Mouse (Mus musculus) cerebellum, postnatal 14 days (tissue): ENCODE data around the gene Cacna1d.

ENCODE experiments used
- DNase-seq, 2 experiments: peaks; one replicate each; pipeline ENCODE4 v3.0.0; 2021; ENCODE audit warnings: mixed read lengths in 2 of 2

Gene Cacna1d

DNA sequence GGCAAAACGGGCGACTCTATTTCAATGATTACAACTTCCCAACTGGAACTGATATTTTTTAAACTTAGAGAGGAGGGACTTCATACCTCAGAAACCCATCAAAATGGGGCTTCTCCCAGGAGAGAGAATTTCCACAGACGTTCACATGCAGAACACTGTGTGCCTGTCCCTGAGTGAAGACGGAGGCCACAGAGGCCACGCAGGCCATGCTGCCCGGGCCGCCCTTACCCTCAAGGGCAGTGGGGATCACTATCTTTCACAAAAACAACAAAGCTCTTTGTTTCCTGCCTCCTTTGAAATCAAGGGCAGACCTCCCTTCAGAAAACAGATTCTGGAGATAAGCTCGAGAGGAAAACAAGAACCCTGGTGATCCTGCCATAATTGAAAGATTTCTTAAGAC, 164.2 kb downstream of the Cacna1d start:
- DNase-seq = no peak

DNA sequence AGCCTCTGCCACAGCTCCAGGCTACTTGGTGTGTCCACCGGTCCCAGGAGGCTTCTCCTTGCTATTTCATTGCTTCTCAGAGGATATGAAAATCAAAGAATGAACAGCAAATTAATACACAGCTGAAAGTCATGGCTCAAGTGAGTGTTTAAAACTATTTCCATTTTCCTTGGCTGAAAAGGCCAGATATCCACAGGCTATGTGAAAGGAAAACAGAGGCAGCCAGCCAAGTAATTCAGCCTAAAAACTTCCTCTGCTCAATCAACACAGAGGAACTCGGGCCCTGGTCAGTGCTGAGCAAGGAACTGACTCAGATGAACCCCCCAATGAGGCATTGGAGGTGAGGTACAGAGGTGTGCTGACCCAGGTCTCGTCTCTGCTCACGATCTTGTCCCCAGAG, 165.0 kb downstream of the Cacna1d start:
- no peak for DNase-seq

DNA sequence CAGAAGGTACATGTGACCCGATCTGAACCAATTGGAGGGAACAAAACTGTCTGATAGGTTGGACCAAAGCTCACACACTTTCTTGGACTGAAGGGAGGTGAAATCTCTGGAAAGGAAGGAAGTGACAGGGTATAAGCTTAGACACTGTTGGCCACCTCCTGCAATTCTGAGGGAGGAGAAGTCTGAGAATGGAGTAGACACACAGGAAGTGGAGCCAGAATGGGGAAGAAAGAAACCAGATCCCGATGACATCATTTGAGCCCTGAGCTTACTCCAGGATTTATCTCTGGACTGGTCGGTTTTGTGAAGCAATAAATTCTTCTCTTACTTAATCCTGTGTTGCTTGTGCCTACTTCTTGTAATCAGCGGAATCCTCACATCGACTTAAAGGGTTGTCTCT, 166.3 kb downstream of the Cacna1d start:
- DNase-seq = no peak

DNA sequence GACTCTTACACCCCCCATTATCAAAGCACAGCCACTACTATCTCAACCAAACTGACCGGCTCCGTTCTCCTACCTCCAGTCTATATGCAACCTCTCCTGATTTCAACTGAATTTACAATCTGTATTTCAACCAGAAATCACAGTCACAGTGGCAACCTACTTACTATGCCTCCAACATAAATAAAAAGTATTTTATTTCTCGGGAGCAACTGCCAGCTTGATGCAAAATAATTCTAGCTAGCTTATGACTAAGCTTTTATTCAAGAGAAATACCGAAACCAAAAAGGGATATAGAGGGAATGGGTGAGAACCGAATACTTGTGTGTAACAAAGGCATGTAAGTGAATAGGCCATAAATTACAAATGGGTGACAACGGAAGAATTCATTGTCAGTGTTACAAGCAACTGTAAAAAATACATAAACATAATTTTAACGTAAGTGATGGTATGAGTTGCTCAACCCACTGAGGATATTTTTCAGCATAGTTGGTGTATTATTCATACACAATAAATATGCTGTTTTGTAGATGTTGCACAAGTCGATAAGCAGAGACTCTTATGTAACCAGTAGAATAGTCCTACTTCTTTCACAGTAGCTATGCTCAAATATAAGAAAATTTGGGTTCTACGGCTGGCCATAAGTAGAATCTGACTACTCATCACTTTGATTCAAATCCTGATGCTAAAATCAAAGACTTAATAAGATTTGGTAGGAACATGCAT, 172.4 kb downstream of the Cacna1d start:
- DNase-seq = no peak

DNA sequence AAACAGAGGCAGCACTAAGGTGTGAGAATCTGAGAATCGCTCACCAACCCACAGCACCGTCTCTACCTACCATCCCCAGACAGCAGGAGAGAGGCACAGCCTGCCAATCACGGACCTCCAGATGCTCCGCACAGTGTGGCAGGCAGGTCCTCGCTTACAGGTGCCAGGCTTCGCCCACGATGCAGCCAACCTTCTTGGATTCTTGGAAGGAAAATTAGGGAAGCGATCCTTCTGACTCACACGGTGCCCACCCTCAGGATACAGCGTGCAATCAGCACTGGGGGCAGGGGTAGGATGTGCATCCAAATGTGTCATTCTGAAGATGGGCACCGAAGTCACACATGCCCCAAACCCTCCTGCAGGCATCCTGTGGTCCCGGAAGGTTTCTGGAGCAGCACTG, 173.0 kb downstream of the Cacna1d start:
- peak; percentile 72 to 83 for DNase-seq

DNA sequence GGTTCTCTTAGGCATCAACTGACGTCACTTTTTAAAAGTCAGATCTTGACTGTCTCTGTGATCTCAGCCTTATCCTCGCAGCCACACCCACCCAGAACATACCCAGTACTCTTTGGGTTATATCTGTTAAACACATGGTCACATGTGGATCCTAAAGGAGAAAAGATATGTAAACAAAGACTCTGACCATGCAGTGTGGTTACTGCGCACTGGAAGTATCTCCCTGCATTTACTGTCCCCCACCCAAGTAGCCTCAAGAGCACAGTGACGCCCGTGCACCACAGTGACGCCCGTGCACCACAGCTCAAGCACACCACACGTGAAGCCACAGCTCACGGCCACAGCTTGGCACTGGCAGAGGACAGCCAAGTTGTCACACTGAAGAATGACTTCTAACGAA, 173.6 kb downstream of the Cacna1d start:
- DNase-seq = no peak

DNA sequence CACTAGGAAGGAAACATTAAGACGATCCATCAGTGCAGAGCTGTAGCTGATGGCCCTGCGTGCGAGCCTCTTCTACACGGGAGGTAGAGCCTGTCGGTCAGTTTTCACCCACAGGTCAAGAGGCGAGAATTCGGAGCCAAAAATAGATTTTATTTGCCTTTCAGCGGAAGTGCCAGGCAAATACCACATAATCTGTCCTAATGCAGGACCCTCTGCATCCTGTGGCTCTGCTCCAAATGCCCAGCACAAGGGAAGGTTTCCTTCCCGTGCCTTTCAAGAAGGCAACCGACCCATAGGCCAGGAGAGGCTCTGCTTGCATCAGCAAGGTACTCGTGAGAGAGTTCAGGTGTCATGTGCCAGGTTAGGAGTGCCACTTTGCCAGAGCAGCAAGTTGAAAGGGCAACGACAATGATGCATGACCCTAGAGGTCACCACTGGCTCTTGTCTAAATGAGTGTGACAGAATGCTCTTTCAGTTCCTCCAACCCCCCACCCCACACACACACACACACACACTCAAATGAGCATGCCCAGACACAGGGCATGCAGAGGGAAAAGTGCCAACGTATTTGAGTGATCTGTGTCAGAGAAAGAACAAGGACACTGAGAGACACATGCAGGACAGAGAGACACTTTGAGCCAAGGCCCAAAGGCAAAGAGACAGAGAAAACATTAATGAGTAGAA, 179.9 kb downstream of the Cacna1d start:
- DNase-seq = no peak

DNA sequence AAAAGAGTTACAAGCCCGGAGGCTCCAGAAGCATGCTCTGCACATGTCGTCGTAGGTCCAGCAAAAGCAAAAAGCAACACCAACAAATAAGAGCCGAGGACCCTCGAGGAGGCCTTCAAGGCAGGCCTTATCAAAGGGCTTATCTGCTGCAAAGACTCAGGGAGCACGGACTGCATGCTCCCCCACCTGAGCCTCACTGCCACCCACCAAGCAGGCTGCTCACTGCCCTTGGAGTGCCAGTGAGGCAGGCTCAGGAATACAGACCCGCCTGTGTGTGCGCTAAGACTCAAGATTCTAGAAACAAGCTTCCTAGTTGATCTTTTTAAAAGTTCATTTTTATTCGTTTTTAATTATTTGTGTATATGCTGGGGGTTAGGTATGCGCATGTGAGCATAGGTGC, 181.0 kb downstream of the Cacna1d start:
- no peak for DNase-seq

DNA sequence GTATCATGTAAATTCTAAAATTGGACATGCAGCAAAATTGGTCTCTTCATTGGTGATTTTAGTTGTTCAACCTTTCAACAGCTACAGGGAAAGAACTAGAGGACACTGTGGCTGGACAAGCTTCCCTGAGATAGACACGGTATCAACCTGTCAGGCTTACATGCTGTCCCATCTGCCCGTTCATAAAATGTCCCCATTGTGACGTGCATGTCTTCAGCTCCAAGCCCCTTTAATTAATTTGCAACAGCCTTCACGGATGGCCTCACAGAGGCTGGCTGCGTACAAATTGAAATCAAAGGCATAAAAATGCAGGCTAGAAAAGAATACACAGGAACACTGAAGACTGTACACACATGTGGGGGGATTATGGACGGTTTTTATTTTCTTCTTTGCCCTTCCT, 185.0 kb downstream of the Cacna1d start:
- DNase-seq = no peak

DNA sequence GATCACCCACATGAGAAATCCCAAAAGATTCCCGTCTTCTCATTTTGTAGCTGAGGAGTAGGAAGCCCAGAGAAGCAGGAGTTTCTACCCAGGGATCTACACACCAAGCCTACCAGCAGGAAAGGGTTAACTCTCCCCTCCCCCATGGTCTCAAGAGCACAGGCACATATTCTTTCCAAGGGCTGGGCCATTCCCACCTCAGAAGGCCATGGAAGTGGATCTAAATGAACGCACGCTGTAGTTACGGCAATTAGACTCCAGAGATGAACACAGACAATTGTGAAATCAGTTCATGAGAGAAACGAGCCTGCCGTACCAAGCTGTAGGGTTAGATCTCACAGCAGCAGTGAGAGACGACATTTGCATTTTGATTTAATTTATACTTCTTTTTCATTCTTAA, 191.3 kb downstream of the Cacna1d start:
- no peak for DNase-seq

DNA sequence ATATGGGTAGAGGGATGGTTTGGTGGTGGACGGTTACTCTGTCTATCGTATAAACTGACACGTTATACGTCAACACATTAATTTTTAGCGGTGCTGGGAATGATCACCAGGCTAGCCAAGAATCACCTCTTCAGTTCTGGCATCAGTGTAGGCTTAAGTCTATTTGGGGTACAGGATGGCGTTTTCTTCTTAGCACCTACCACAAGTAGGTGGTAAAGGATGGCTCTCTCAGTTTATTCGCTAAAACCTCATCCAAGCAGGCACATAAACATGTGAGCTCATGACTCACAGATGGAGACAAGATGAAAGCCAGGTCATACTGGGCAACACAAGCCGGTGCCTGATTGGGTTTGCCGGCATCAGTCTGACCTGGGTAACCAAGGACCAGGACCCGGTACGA, 193.8 kb downstream of the Cacna1d start:
- DNase-seq = no peak

DNA sequence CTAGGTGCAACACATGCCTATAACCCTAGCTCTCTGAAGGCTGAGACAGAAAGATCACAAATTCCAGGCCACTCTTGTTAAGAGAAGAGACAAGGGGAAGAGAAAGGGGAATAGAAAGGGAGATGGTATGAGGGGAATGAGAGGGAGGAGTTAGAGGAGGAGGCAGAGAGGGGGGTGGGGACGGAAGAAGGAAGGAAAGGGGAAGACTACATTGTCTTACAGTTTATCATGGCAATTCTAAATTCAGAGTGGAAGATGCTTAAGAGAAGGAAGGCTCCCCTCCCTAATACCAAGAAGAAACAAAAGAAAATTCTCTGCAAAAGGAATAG, 199.2 kb downstream of the Cacna1d start:
- DNase-seq = no peak

DNA sequence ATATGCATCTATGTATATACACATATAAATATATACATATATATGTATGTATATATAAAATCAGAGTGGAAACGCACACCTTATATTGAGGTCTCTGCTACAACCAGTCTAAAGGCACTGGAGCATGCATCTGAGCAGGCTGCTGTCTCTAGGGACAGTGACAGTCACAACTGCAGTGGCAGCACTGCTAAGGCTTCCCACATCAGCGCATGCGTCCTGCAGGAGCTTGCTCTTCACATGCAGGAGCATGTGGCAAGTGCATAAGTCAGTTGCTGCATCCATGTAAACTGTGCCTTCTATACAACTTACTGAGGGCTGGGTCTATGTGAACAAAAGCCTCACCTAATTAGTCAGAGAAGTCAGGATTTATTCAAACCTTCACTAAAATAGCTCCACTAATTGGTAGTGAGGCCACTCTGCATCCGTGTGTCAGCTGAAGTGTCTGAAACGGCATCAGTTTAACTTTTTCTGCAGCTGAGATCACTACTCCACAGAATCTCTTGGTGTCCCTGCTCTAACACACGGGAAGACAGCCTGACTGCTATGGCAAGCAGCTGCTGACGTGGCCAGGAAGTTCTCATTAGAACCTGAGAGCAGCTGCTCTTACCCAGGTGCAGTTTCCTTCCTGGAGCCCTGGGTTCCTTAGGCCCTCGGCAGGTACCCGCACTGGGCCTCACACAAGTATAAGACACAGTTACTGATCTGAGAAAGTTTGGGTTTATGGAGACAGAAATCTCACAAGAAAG, 199.7 kb downstream of the Cacna1d start:
- no peak for DNase-seq

DNA sequence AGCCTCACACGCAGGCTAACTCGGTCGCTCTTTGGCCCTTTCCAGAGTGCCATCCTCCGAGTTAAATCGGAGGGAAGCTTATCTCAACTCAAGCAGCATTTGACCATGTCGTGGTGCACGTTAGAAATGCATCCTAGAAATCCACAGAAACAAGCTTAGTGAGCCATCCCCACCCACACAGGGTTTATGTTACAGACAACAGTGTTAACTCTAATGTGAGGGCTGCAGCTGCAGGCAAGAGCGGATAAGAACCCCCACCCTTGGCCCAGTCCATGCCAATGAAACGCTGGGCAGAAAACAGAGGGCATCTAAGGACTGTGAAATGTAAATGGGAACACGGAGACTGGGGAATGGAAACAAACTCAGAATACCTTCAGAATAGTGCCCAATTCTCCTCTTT, 206.8 kb downstream of the Cacna1d start:
- DNase-seq = peak in 1 of 2 experiments; percentile 36

DNA sequence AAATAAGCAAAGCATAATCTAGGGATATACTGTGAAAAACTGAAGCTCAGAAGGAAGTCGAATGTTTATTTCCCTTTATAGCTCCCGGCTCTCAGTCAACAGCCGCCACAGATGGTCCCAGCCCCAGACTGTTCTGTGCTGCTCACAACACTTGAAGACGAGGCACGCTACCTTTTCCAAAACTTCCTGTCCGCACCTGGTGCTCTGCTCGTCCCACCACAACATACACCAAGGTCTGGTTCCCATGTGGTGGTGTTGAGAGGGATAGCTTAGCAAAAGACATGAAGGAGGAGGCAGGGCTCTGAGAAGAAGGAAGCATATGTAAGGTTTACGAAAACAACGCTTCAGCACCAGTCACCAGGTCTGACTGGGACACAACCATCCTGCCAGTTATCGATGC, 207.2 kb downstream of the Cacna1d start:
- DNase-seq = peak in 1 of 2 experiments; percentile 40

DNA sequence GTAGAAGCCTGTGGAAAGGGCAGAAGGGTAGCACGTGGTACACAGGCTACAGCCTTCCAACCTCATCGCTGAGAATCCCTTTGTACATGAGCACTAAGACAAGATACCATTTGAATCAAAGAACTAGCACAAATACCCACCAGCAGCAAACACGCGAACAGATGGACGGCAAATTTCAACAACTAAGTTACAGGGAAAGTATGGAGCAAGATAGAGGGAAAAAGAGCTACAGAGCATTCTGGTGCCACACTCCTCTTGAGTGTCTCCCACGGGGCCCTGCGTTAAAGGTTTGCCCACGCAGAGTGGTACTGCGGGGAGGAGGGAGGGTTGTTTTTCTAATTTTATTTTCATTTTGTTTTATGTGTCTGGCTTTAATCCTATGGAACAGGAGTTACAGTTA, 215.7 kb downstream of the Cacna1d start:
- DNase-seq = no peak

DNA sequence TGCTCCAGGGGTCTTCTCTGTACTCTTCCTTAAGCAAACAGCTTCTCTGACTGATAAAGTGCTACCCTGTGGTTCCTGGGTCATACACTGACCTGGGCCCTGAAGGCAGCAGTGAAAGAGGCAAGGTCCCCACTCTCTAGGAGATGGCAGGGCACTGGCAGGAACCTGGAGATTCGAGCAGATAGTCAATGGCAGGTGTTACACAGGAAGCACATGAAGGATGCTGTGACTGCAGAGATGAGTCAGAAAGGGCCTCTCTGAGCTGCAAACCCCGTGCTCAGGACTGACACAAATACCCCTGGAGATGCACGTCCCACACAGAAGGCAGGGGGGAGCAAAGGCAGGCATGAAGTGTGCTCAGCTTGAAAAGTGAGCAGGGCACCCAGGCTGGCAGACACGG, 218.3 kb downstream of the Cacna1d start:
- DNase-seq = no peak

DNA sequence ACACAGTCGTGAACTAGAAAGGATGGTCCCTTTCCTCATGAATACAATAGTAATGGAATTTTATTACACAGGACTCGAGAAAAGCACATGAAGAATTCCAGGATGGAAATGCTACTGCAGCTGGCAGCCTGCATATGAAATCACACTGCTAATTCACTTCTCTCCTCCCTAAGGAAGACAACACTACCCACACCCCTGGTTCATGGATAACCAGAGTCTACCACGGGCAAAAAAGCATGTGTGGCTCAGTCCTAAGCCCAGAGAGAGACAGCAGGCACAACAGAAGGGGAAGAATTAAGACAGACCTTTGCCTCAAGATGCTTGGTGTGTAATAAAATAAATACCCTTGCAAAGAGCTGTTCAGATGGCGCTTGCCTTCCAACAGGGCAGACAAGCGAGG, 218.7 kb downstream of the Cacna1d start:
- no peak for DNase-seq

DNA sequence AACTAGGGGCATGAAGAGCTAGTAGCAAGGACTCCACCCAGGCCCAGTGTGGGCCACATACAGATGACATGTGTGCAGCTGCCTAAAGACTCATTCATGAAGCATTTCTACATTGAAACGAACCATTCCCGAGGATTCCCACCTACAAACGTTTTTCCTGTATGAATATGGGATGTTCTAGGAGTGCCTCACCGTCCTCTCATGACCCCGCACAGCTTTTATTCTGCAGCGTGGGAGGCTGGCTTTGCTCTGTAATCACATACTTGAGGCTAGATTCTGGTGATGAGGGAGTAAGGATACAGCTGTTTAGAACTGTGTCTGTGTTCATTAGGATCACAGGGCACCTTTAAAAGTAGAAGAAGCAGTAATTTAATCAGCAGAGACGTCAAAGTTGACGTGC, 219.4 kb downstream of the Cacna1d start:
- no peak for DNase-seq

DNA sequence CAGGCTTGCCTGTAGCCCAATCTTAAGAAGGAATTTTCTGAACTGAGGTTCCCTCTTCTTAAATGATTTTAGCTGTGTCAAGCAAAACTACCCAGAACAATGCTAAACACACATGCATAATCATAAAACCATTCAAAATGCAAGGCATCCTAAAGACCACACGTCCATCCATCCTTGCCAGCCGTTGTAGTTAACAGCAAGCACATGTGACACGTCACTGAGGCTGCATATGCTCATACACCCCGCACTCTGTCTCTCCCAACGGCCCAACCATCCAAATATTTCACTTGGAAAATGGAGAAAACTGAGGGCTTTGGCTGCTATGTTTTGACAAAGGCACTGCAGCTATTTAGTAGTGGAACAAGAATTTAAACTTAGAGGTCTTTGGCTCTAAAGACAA, 220.9 kb downstream of the Cacna1d start:
- DNase-seq = no peak

DNA sequence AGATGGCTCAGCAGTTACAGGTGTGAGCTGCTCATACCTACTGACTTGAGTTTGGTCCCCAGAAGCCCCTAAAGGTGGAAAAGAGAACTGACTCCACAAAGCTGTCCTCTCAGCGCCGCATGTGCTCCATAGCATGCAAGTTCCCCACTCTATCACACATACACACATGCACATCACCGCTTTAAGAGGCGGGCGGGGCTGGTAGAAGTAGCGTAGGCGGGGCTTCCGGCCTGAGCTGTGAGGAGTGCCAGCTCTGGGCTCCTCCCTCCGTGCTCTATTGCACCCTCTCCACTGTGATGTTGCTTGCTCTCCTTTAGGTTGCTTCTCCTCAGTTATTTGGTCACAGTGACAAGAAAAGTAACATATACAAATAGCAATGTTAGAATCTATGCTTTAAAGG, 225.5 kb downstream of the Cacna1d start:
- DNase-seq = no peak

DNA sequence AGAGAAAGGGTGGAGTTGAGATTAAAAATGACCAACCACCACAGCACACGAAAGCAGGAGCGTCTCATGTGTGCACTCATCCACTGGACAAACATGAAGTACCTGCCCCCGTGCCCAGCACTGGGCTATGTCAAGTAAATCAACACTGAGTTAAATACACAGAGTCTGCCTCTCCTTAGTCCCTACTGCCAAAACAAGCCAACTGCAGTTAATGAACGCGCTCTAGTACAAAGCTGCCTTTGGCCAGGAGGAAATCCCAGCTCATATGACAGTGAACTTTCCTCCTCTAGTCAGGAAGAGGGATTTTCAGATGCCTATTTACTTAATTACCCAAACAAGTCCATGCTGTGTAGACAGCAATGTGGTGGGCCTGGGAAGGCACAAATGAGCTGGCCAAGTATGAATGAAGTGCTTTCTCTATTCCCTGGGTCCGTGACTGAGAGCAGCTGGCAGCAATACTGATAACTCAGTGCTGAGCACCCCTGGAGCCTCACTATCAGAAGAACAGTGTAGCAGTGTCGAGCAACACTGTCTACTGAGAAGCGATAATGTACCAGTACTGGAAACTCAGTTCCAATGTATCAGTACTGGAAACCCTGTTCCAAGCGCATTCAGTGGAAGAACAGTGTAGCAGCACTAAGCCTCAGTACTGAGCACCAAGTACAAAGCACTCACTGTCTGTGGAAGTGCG, 229.5 kb downstream of the Cacna1d start:
- no peak for DNase-seq

DNA sequence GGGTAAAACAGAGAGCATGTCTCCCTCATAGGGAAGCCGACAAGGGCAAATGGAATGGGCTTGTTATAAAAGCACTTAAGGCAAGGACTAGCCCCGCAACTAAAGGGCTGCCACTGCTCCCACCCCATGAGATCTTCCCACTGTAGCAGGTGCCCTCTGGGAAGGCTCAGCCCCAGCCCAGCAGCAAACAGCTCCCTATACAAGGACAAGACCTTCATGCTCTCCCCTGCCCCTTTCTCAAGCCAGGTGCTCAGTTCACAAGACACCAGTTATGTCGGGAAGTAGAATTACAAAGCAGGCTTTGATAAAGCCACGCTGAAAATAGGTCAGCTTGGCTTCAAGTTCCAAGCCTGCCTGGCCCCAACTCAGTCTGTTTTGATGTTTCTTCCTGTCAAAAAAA, 233.6 kb downstream of the Cacna1d start:
- no peak for DNase-seq

DNA sequence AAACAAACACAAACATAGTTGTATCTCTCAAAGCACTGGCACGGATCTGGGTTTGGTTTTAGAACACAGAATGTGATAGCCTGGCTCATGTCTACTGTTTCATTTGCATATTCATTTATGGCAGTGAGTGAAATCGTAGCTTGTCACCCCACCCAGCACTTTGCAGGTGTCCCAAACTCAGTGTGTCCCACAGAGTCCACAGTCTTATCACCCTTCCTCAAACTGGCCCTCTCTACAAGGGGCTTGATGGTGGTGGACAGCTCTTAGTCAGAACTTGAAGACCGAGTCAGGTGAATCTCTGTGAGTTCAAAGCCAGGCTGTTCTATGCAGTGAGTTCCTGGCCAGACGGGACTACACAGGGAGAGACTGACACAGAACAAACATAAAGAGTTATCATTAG, 234.8 kb downstream of the Cacna1d start:
- no peak for DNase-seq
